Mouse (Mus musculus) T-cell, adult 2 months (primary cell): ENCODE data around the gene Trim40.
A peak's percentile ranks its signal among the peaks of the same experiment; 100 is the strongest.

ENCODE experiments used
- DNase-seq: peaks from one replicate; pipeline ENCODE4 v3.0.0; 2022; ENCODE audit warnings: low spot score

The Trim40 gene

DNA sequence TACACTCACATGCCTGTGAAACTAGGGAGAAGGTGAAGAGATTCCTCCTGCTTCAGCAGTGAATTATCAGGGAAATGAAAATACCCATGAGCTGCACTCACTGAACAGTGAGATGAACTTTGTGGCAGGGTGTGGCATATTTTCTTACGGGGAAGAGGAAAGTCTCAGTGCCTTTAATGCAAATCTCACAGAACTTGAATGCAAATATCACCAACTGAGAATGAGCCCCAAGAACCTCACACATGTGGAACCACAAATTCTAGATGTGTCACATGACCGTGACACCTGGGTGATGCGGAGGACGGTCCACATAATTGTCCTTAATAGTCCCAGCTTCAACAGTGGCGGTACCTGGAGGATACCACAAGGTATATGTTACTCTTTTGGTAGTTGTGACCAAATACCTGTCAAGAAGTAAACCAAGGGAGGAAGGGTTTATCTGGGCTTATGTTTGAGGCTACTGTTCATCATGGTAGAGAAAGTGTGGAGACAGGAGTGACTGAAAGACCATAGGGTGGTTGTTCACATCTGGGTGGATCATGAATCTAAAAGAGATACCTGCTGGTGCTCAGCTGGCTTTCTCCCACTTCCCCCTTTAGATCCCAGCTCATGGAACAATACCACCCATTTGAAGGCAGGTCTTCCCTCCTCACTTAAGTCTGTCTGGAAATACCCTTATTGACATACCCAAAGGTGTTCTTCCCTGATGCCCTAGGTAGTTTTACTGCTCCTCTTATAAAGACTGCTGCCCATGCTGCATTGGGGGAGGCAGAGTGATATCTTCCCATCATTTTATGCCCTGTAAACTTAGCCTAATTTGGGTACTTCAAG, at the start of gene Trim40:
Gene Trim40, minus strand, starts transcription at position 51 of the 831 bp plus-strand sequence.
- DNase-seq, result no peak

DNA sequence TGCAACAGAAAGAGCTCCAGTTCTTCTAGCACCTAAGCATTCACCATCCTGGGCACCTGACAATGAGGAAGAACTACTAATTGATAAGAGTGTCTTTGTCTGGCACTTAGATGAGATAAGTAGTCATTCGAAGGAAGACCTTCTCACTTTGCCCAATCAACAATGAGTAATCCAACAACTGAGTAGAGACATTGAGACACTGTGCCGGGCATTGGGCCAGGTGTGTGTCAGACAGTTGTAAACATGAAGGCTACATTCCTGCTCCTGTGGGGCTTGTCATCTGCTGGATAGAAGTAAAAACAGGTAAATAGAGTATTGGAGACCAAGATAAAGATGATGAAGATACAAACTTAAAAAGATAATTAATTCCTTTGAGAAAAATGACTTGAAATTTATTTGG, 48.1 kb upstream of the Trim40 start:
- no peak for DNase-seq

GRCm38 (mm10) chr17:36931806-36932205, 41.9 kb upstream of the Trim40 start:
- no peak for DNase-seq

DNA sequence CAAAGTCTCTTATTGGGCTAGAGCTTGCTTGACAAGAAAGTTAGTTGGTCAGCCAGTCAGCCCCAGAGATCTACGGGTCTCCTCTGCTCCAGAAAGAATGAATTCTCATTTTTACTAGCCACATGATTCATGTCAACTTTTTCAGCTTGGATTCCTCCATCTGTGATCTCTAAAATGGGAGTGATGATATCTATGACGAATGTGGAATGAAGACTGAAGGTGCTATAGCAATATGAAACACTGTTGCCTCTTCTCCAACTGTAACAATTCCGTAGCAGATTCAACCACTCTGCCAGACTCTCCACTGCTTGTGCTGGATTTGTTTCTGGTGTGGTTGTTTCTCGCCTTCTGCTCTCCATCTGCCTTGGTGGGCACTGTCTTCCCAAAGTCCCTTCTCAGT, 41.2 kb upstream of the Trim40 start:
- DNase-seq, result no peak

DNA sequence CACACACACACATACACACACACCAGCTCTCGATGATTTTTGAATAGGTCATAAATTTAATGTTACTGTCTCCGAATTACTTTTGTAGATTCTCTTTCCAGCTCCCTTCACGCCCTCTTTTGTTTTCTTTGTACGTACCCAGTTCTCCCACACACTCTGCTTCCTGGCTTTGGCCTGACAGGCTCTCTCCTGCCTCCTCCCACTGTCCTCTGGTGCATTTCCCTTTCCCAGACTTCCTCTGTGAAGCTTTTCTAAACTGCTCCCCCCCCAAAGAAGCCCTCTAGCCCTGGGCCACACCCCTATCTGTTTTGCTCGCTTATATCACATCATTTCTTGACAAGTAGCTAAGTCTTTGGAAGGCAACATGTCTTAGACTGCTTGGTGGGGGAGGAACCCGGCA, 40.3 kb upstream of the Trim40 start:
- DNase-seq, result no peak

DNA sequence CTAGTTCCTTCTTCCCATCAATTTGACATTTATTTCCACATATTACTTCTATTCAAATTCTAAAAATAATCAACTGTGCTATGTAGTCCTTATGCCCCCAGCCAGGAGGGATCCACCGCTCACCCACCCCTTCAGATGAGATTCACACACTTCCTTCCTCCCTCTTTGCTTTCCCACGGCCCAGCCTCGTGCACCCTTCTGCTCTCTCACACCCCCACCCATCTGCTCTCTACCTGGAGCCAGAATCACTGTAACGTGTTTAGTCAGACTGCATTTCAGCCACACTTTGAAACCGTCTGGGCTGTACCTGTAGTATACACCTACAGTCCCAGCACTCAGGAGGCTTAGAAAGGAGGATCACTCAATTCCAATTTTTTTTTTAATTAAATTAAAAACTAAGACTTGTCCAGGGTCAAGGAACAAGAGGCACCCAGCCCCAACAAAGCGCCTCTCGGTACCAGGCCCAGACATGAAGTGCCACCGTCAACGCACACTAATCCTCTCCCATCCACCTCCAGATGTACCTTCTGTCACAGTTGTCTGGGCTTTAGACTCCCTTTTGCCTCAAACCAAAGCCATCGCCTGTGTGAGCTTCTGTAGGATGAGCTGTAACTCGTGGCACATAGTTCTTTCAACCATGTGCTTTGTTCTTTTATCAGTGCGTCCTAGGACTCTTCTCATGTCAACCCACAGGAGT, 39.5 kb upstream of the Trim40 start:
- no peak for DNase-seq

- DNase-seq, result no peak
These were observed 37.7 kb upstream of the Trim40 start for GRCm38 (mm10) chr17:36927496-36928120.

- DNase-seq, result no peak
These were observed 33.6 kb upstream of the Trim40 start for GRCm38 (mm10) chr17:36923491-36923890.

DNA sequence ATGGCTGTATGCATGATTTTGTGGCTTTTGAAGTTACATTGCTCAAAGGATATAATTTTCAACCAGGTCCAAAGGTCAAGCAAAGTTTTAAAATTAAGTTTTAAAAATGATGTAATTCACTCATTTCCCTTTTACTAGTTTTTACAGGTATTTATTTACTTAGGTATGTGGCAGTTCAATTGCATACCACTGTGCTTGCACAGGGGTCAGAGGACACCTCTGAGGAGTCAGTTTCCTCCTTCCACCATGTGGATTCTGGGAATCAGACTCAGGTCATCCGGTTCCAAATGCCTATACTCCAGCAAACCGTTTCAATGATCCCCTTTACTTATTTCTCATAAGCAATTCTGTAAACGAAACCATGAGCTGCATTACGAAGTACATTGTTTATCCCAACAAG, 32.8 kb upstream of the Trim40 start:
- DNase-seq, result no peak

DNA sequence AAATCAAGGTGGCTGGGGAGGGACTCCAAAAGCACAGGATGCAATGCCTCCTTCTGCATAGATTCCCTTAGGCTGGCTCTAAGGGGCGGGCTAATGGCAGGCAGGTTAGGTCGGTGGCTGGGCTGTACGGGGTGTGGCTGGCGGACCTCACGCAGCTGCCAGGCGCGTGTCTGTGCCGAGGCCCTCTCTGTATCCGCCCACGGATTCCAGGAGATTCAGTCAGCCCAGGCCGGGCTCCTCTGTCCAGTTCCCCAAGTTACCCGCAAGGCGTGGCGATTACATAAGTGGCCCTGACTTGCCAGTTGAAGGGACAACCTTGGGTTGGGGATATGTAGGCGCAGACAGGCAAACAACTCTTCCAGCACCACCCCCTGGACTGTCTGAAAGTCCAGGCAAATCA, 30.3 kb upstream of the Trim40 start:
- no peak for DNase-seq

DNA sequence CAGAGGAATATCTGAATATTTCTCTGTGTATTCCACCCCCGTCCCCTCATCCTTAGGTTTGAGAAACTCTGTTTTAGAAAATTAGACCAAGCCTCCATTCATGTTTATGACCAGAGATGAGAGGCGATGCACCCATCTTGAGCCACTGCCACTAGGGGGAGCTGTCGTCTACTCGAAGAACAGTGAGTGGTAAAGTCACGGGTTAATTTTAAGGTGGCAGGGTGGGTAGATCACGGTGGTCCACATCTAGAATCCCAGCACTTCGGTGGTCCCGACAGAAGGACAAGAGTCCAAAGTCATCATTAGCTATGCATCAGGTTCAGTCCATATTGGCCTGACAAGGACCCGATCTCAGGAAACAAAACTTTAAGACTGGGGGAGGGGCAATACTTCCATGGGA, 25.2 kb upstream of the Trim40 start:
- DNase-seq, result peak; percentile 36

DNA sequence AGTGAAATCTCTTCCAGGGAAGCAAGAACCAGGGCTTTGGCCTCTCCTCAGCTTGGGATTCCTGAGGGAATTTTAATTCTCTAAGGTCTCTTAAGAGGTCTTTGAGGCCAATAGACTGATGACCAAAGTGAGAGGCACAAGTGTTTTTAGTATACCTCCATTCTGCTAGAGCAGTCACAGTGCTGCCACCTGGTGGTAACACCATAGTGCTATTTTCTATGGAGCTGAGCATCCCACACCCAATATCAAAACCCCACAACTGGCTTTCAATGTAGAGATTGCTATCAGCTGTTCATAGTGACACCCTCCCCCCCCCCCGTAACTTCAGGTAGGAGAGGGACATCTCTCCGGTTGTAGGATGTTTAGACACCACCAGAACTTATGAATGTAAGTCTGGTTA, 24.2 kb upstream of the Trim40 start:
- peak; percentile 68 for DNase-seq

- DNase-seq, result no peak
These were observed 22.1 kb upstream of the Trim40 start for GRCm38 (mm10) chr17:36912031-36912430.

GRCm38 (mm10) chr17:36909802-36910201, 19.9 kb upstream of the Trim40 start:
- DNase-seq, result no peak

DNA sequence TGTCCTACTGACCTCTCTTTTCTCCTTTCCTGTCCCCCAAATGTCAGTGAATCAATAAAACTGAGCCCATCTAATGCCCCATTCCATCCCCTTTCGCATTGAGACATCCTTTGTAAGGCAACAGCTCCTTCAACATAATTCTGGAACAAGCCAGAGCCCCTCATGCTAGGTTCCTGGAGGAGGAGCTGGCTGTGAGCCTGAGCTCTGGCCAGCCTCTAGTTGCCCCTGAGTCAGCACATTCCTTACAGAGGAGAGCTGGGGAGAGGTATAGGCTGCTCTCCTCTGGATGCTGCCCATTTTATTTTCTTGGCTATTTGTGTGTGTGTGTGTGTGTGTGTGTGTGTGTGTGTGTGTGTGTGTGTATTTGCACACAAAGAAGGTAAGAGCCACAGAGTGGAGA, 18.3 kb upstream of the Trim40 start:
- no peak for DNase-seq

GRCm38 (mm10) chr17:36903651-36904050, 13.7 kb upstream of the Trim40 start:
- no peak for DNase-seq

DNA sequence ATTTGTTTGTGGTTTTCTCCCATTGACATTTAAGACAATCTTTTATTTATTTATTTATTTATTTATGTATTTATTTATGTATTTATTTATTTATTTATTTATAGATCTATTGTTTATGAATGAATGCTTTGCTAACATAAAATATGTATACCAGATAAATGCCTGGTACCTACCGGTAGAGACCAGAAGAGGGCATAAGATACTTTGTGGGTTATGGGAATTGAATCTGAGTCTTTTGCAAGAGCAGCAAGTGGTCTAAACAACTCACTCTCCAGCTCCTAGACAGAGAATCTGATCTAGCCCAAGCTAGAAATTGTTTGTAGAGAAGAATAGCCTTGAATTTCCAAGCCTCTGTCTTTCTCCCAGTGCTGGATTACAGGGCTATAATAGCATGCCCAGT, 10.8 kb upstream of the Trim40 start:
- no peak for DNase-seq

DNA sequence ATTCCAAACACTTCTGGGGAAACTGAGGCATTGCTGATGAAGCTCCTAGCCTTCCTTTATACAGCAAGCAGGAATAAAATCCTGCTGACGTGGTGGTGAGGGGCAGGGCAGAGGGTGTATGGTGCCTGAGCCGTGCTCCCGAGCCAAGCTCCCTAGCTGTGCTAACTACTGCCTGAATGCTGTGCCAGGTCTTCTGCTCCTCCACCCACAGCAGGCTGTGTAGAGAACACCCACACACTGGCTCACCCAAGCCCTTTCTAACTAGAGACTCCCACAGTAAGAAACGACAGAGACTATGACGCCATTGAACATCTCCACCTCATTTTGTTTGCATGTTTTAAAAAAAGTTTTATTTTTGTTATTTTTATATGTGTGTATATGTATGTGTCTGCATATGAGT, 10.1 kb upstream of the Trim40 start:
- DNase-seq, result no peak

GRCm38 (mm10) chr17:36899376-36899775, 9.5 kb upstream of the Trim40 start:
- no peak for DNase-seq

GRCm38 (mm10) chr17:36897552-36898205, 7.8 kb upstream of the Trim40 start, which contains the start of gene Trim31:
Trim31 (plus strand) TSS chr17:36898118.
- no peak for DNase-seq

DNA sequence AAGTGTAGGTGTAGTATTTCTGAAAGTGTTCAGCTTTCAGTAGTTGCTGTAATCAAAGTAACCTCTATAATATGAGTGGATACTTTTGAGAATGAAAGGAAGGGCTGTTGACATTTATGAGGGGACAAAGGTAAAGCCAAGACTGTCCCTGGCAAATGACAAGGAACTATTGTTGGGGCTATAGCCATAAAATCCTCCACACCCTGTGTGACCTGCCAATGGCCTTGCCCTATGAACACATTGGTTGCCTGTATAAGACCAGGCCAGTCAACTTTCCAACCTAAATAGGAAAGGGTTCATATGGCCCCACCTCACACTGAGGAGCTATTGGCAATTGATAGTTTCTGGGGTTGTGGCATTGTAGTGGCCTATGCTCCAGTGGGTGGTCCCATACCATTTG, 7.1 kb upstream of the Trim40 start:
- DNase-seq, result no peak

DNA sequence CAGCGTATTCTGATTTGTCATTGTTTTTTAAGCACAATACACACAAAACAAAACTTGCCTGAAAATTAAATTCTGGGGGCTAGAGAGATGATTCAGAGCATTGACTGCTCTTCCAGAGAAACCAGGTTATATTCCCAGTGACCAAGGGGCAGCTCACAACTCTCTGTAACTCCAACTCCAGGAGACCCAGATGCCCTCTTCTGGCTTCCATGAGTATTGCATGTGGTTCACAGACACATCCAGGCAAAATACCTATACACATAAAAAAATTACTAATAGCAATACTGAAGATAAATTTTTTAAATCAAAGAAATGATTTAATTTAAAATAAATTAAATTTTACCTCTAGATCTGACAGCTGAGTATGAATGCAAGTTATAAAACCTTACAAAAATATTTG, 6.7 kb upstream of the Trim40 start:
- no peak for DNase-seq

- DNase-seq, result no peak
These were observed 3.5 kb upstream of the Trim40 start for GRCm38 (mm10) chr17:36893387-36893786.
